Mouse (Mus musculus) intestine, postnatal 0 days (tissue): ENCODE measurements at regions not wholly inside any gene's neighbourhood (a gene's known extent, or its start where the extent isn't known, plus 50 kb on each side); places are given as distances from the start of the nearest gene placed in this dataset.

Source experiments
- ATAC-seq: fragments of 200-750 bp; cut with Nextera tagmentation; 2 replicates; pipeline ENCODE4 v1.8.0; 2017; ENCODE audit warnings: mild to moderate bottlenecking, moderate TSS enrichment, moderate library complexity
- H3K27ac ChIP-seq: fragments of 300-500 bp; sonication (generic); 2 replicates; pipeline ENCODE4 v1.5.1; 2014; ENCODE audit warnings: mild to moderate bottlenecking, low read depth, low read length, moderate library complexity
- H3K27me3 ChIP-seq: fragments of 300-500 bp; sonication (generic); replicated peaks from 2 replicates; pipeline ENCODE4 v1.6.1; 2014; ENCODE audit warnings: low read length, mixed read lengths; ENCODE audit not compliant: control insufficient read depth, insufficient read depth
- H3K36me3 ChIP-seq: fragments of 300-500 bp; sonication (generic); 2 replicates; pipeline ENCODE4 v1.6.1; 2014; ENCODE audit warnings: mild to moderate bottlenecking, moderate library complexity; ENCODE audit not compliant: control insufficient read depth, insufficient read depth
- H3K4me1 ChIP-seq: fragments of 300-500 bp; sonication (generic); replicated peaks from 2 replicates; pipeline ENCODE4 v1.6.1; 2014; ENCODE audit warnings: antibody characterized with exemption, low read length, mixed read lengths; ENCODE audit not compliant: control insufficient read depth, insufficient read depth
- H3K4me2 ChIP-seq: fragments of 300-500 bp; sonication (generic); replicated peaks from 2 replicates; pipeline ENCODE4 v1.6.1; 2014; ENCODE audit warnings: low read depth, mild to moderate bottlenecking, moderate library complexity
- H3K4me3 ChIP-seq: fragments of 300-500 bp; sonication (generic); 2 replicates; pipeline ENCODE4 v1.5.1; 2014; ENCODE audit warnings: low read depth, low read length
- H3K9ac ChIP-seq: fragments of 300-500 bp; sonication (generic); 2 replicates; pipeline ENCODE4 v1.6.1; 2014; ENCODE audit warnings: mild to moderate bottlenecking, low read depth, low read length
- H3K9me3 ChIP-seq: fragments of 300-500 bp; sonication (generic); 2 replicates; pipeline ENCODE4 v1.6.1; 2016; ENCODE audit warnings: mixed run types; ENCODE audit not compliant: control insufficient read depth
- CTCF ChIP-seq: sonication (generic); IDR thresholded peaks from 2 replicates; pipeline ENCODE4 v1.5.1; 2016; ENCODE audit warnings: low read depth, mild to moderate bottlenecking, control low read depth, antibody characterized with exemption, moderate library complexity
- WGBS: fragments of 180-500 bp; shearing (Covaris S2); extraction: QIAGEN DNeasy Blood & Tissue Kit; methylation state at CpG from one replicate; pipeline ENCODE4 v1.1.7; 2014; 5-methylcytosine and 5-hydroxymethylcytosine counted together

- Histone ChIP-seq H3K36me3 (no peaks in the 10 kb centered on the region), H3K4me2 (no peak overlapping the region), H3K4me3 (no peak overlapping the region), H3K27me3 (no peaks in the 10 kb centered on the region), H3K9me3 (0 out of 2 replicates have a peak, but pooled peaks cover 3% of the 10 kb centered on the region), H3K27ac (no peak overlapping the region), H3K9ac (no peak overlapping the region), H3K4me1 (no peaks in the 10 kb centered on the region)
- ATAC-seq, result no peak
- no peak for TF ChIP-seq CTCF
- 84% methylated on average over 3 of the region's 3 CpGs for WGBS
These were observed 926.3 kb downstream of the 4930447A16Rik start for GRCm38 (mm10) chr15:38351701-38352100.

- H3K27ac ChIP-seq, result no peak overlapping the region
- WGBS, result 74% methylated on average over 4 of the region's 4 CpGs
- H3K4me1 ChIP-seq, result no peaks in the 10 kb centered on the region
- H3K4me2 ChIP-seq, result no peak overlapping the region
- ATAC-seq, result no peak
- H3K36me3 ChIP-seq, result no peaks in the 10 kb centered on the region
- TF ChIP-seq CTCF, result no peak
- 0 out of 2 replicates have a peak, but pooled peaks cover 3% of the 10 kb centered on the region for H3K9me3 ChIP-seq
- H3K9ac ChIP-seq, result no peak overlapping the region
- no peaks in the 10 kb centered on the region for H3K27me3 ChIP-seq
- H3K4me3 ChIP-seq, result no peak overlapping the region
These were observed 928.0 kb downstream of the 4930447A16Rik start for GRCm38 (mm10) chr15:38353371-38353770.

- Histone ChIP-seq H3K4me1 (no peaks in the 10 kb centered on the region), H3K4me3 (no peak overlapping the region), H3K9me3 (no peaks in the 10 kb centered on the region), H3K9ac (no peak overlapping the region), H3K4me2 (no peak overlapping the region), H3K27ac (no peak overlapping the region), H3K27me3 (no peaks in the 10 kb centered on the region), H3K36me3 (no peaks in the 10 kb centered on the region)
- TF ChIP-seq CTCF, result no peak
- 89% methylated on average over 3 of the region's 3 CpGs for WGBS
- ATAC-seq, result no peak
These were observed 933.7 kb downstream of the 4930447A16Rik start for GRCm38 (mm10) chr15:38359053-38359452.

- Histone ChIP-seq H3K4me2 (no peak overlapping the region), H3K27ac (no peak overlapping the region), H3K4me1 (no peaks in the 10 kb centered on the region), H3K9me3 (no peaks in the 10 kb centered on the region), H3K27me3 (no peaks in the 10 kb centered on the region), H3K4me3 (no peak overlapping the region), H3K9ac (no peak overlapping the region), H3K36me3 (no peaks in the 10 kb centered on the region)
- ATAC-seq, result no peak
- TF ChIP-seq CTCF, result no peak
- WGBS, result 67% methylated on average over 5 of the region's 5 CpGs
These were observed 938.2 kb downstream of the 4930447A16Rik start for GRCm38 (mm10) chr15:38363522-38363921.

- Histone ChIP-seq H3K4me3 (no peak overlapping the region), H3K27ac (no peak overlapping the region), H3K9me3 (no peaks in the 10 kb centered on the region), H3K4me1 (no peaks in the 10 kb centered on the region), H3K36me3 (no peaks in the 10 kb centered on the region), H3K4me2 (no peak overlapping the region), H3K27me3 (no peaks in the 10 kb centered on the region), H3K9ac (no peak overlapping the region)
- no peak for TF ChIP-seq CTCF
- 78% methylated on average over 3 of the region's 3 CpGs for WGBS
- no peak for ATAC-seq
These were observed 938.7 kb downstream of the 4930447A16Rik start for GRCm38 (mm10) chr15:38364014-38364413.

GRCm38 (mm10) chr15:38367643-38368042, 942.3 kb downstream of the 4930447A16Rik start:
- ATAC-seq, result no peak
- WGBS, result 93% methylated on average over 5 of the region's 5 CpGs

GRCm38 (mm10) chr15:38368291-38368690, 942.9 kb downstream of the 4930447A16Rik start:
- H3K9ac ChIP-seq, result no peak overlapping the region
- H3K4me3 ChIP-seq, result no peak overlapping the region
- no peak overlapping the region for H3K4me2 ChIP-seq
- no peak overlapping the region for H3K27ac ChIP-seq
- H3K4me1 ChIP-seq, result 0 out of 2 replicates have a peak, but pooled peaks cover 2% of the 10 kb centered on the region
- no peaks in the 10 kb centered on the region for H3K9me3 ChIP-seq
- WGBS, result 86% methylated on average over 4 of the region's 4 CpGs
- ATAC-seq, result no peak
- no peak for TF ChIP-seq CTCF
- H3K27me3 ChIP-seq, result no peaks in the 10 kb centered on the region
- H3K36me3 ChIP-seq, result no peaks in the 10 kb centered on the region

More at GRCm38 (mm10) chr15:38367643-38368042, 942.3 kb downstream of the 4930447A16Rik start:
- no peaks in the 10 kb centered on the region for H3K27me3 ChIP-seq
- H3K9me3 ChIP-seq, result no peaks in the 10 kb centered on the region
- no peak overlapping the region for H3K4me2 ChIP-seq
- no peak overlapping the region for H3K27ac ChIP-seq
- no peak overlapping the region for H3K4me3 ChIP-seq
- no peak for TF ChIP-seq CTCF
- no peak overlapping the region for H3K9ac ChIP-seq
- H3K4me1 ChIP-seq, result no peaks in the 10 kb centered on the region
- H3K36me3 ChIP-seq, result no peaks in the 10 kb centered on the region
